Mouse (Mus musculus): ENCODE results near the gene Borcs7.

Borcs7 gene

GRCm38 (mm10) chr19:46689460-46690372 lies at the start of gene Borcs7:
Gene Borcs7 (plus strand): TSS chr19:46689906.
- peak; percentile 87 for DNase-seq

GRCm38 (mm10) chr19:46640780-46641179 lies 48.9 kb upstream of the Borcs7 start:
- DNase-seq: no peak

- DNase-seq: peak; percentile 84 to 89
Measured at GRCm38 (mm10) chr19:46641420-46642085, 48.2 kb upstream of the Borcs7 start.

- no peak for DNase-seq
Measured at GRCm38 (mm10) chr19:46642136-46642753, 47.5 kb upstream of the Borcs7 start.

- DNase-seq: no peak
Measured at GRCm38 (mm10) chr19:46643236-46643635, 46.5 kb upstream of the Borcs7 start.

GRCm38 (mm10) chr19:46644343-46644792 lies 45.3 kb upstream of the Borcs7 start:
- DNase-seq: no peak

- peak; percentile 65 to 72 for DNase-seq
Measured at GRCm38 (mm10) chr19:46644793-46645602, 44.7 kb upstream of the Borcs7 start.

- no peak for DNase-seq
Measured at GRCm38 (mm10) chr19:46646041-46646481, 43.6 kb upstream of the Borcs7 start.

GRCm38 (mm10) chr19:46647254-46647653 lies 42.5 kb upstream of the Borcs7 start:
- DNase-seq: no peak

- DNase-seq: no peak
Measured at GRCm38 (mm10) chr19:46647850-46648249, 41.9 kb upstream of the Borcs7 start.

GRCm38 (mm10) chr19:46648565-46648964 lies 41.1 kb upstream of the Borcs7 start:
- no peak for DNase-seq

- DNase-seq: no peak
Measured at GRCm38 (mm10) chr19:46653188-46653587, 36.5 kb upstream of the Borcs7 start.

- DNase-seq: no peak
Measured at GRCm38 (mm10) chr19:46653616-46654235, 36.0 kb upstream of the Borcs7 start.

GRCm38 (mm10) chr19:46655626-46656025 lies 34.1 kb upstream of the Borcs7 start:
- DNase-seq: peak; percentile 39 to 57

- DNase-seq: no peak
Measured at GRCm38 (mm10) chr19:46656151-46656840, 33.4 kb upstream of the Borcs7 start.

GRCm38 (mm10) chr19:46657339-46658020 lies 32.2 kb upstream of the Borcs7 start:
- no peak for DNase-seq

- DNase-seq: no peak
Measured at GRCm38 (mm10) chr19:46658348-46658747, 31.4 kb upstream of the Borcs7 start.

GRCm38 (mm10) chr19:46658851-46659250 lies 30.9 kb upstream of the Borcs7 start:
- peak; percentile 46 to 71 for DNase-seq

- DNase-seq: no peak
Measured at GRCm38 (mm10) chr19:46661511-46661910, 28.2 kb upstream of the Borcs7 start.

GRCm38 (mm10) chr19:46662214-46662613 lies 27.5 kb upstream of the Borcs7 start:
- no peak for DNase-seq

- DNase-seq: no peak
Measured at GRCm38 (mm10) chr19:46662784-46663183, 26.9 kb upstream of the Borcs7 start.
